Mouse (Mus musculus) bone marrow, adult 2 months (tissue): ENCODE measurements around the gene Xpr1. TPM values are rescaled to one million over a fixed set of nuclear protein-coding genes. Genes with fewer than 3 reads are reported as not detected.

ENCODE experiments used
- H3K27ac ChIP-seq: fragments of 200-500 bp; 2 replicates; pipeline ENCODE4 v1.5.1; 2012; ENCODE audit warnings: low read depth, mild to moderate bottlenecking, control low read depth, inconsistent platforms, low read length; ENCODE audit not compliant: control insufficient read depth, poor library complexity, insufficient read depth
- H3K4me1 ChIP-seq: fragments of 200-500 bp; 2 replicates; pipeline ENCODE4 v1.6.1; 2011; ENCODE audit warnings: low read length; ENCODE audit not compliant: control insufficient read depth, insufficient read depth
- H3K4me3 ChIP-seq: fragments of 200-500 bp; replicated peaks from 2 replicates; pipeline ENCODE3; 2011; ENCODE audit warnings: mild to moderate bottlenecking, low read depth, low read length, control low read depth; ENCODE audit not compliant: control insufficient read depth
- CTCF ChIP-seq: fragments of 200-500 bp; IDR thresholded peaks from 2 replicates; pipeline ENCODE4 v1.5.1; 2011; ENCODE audit warnings: low read length, control low read depth; ENCODE audit not compliant: control insufficient read depth, insufficient read depth
- POLR2A ChIP-seq: fragments of 200-500 bp; IDR thresholded peaks from 2 replicates; pipeline ENCODE4 v1.6.1; 2011; ENCODE audit warnings: low read depth, mild to moderate bottlenecking, control low read depth, low read length, borderline replicate concordance; ENCODE audit not compliant: control insufficient read depth
- WGBS: fragments of 180-500 bp; shearing (Covaris S2); methylation state at CpG from one replicate; pipeline ENCODE4 v1.1.7; 2018; 5-methylcytosine and 5-hydroxymethylcytosine counted together
- polyA plus RNA-seq: library from polyadenylated mRNA; stranded (reverse); fragments of >200 nt; gene quantifications from 2 replicates; pipeline ENCODE4 v1.2.4, GENCODE M21; 2011; ENCODE audit warnings: low replicate concordance; ENCODE audit not compliant: missing spikeins, insufficient read depth, insufficient read length

Gene Xpr1
- polyA plus RNA-seq, 1 experiment, result 8.4 TPM

DNA sequence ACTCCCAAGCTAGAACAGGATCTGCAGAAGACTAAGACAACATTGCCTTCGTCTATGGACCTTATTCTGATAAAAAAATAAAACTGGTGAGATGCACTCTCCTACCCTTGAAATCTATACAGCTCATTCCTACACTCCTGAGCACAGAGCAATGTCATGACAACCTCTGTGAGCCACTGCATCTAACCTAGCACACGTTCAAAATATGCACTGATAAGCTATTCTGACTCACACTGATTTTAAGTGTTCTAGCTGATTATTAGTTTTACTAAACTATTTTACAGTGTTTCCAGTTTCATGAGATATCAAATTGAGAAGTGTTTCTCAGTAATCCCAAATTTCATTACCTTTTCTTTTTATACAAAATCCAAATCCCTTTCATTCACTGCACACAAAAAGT lies 23.2 kb downstream of the Xpr1 start:
- Histone ChIP-seq H3K4me1 (no peaks in the 10 kb centered on the region; the same call in 1 of the 2 replicates), H3K4me3 (no peak overlapping the region), H3K27ac (no peak overlapping the region)
- TF ChIP-seq CTCF (no peak), POLR2A (no peak)
- 59% methylated on average over 2 of the region's 2 CpGs for WGBS

DNA sequence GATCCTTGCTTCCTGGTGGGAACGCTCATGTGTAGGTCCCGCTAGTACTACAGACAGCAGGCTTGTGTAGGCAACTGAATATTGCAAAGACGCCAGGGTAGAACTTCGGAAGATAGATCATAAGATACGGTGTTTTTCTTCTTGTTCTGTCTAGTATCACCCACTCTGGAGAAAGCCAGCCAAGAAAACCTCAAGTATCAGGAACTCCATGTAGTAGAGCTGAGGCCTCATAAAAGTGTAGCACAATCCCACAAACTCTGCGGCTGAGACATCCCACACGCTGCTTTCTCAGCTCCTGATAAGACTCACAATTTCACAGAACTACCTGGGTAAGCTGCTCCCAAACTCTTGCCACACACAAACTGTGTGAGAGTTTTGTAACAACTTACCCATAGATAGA lies 24.4 kb downstream of the Xpr1 start:
- TF ChIP-seq CTCF (no peak), POLR2A (no peak)
- no peaks in the 10 kb centered on the region; the same call in 1 of the 2 replicates for H3K4me1 ChIP-seq
- H3K27ac ChIP-seq, result no peak overlapping the region
- H3K4me3 ChIP-seq, result no peak overlapping the region
- 84% methylated on average over 7 of the region's 7 CpGs for WGBS

- 35% methylated on average over 4 of the region's 4 CpGs for WGBS
- TF ChIP-seq POLR2A (no peak), CTCF (no peak)
- H3K4me1 ChIP-seq, result no peaks in the 10 kb centered on the region; the same call in 1 of the 2 replicates
Measured at GRCm38 (mm10) chr1:155391537-155391936, 25.7 kb downstream of the Xpr1 start.

DNA sequence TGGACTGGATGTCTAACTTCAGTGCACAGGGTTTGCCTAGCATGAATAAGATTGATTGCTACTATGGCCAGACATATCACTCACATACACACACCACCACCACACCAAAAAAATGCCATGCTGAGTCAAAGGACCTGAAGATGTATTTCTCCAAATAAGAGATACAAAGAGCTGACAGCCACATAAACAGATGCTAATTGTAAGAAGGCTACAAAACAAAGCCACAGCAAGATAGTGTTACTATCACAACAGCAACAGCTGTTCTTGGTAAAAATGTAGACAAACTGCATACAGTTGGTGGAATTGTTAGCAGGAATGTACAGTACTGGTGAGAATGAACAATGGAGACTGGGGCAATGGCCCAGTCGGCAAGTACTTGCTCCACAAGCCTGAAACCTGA lies 28.8 kb downstream of the Xpr1 start:
- Histone ChIP-seq H3K27ac (no peak overlapping the region), H3K4me3 (no peak overlapping the region), H3K4me1 (peaks cover 1% of the 10 kb centered on the region; the same call in 1 of the 2 replicates)
- WGBS, result 70% methylated on average over 1 of the region's 1 CpGs
- TF ChIP-seq CTCF (no peak), POLR2A (no peak)

More at GRCm38 (mm10) chr1:155391537-155391936, 25.7 kb downstream of the Xpr1 start:
- no peak overlapping the region for H3K27ac ChIP-seq
- H3K4me3 ChIP-seq, result no peak overlapping the region

GRCm38 (mm10) chr1:155386551-155386950 lies 30.7 kb downstream of the Xpr1 start:
- H3K4me3 ChIP-seq, result no peak overlapping the region
- peaks cover 1% of the 10 kb centered on the region; the same call in 1 of the 2 replicates for H3K4me1 ChIP-seq
- WGBS, result 80% methylated on average over 4 of the region's 4 CpGs
- TF ChIP-seq POLR2A (no peak), CTCF (no peak)
- no peak overlapping the region for H3K27ac ChIP-seq

DNA sequence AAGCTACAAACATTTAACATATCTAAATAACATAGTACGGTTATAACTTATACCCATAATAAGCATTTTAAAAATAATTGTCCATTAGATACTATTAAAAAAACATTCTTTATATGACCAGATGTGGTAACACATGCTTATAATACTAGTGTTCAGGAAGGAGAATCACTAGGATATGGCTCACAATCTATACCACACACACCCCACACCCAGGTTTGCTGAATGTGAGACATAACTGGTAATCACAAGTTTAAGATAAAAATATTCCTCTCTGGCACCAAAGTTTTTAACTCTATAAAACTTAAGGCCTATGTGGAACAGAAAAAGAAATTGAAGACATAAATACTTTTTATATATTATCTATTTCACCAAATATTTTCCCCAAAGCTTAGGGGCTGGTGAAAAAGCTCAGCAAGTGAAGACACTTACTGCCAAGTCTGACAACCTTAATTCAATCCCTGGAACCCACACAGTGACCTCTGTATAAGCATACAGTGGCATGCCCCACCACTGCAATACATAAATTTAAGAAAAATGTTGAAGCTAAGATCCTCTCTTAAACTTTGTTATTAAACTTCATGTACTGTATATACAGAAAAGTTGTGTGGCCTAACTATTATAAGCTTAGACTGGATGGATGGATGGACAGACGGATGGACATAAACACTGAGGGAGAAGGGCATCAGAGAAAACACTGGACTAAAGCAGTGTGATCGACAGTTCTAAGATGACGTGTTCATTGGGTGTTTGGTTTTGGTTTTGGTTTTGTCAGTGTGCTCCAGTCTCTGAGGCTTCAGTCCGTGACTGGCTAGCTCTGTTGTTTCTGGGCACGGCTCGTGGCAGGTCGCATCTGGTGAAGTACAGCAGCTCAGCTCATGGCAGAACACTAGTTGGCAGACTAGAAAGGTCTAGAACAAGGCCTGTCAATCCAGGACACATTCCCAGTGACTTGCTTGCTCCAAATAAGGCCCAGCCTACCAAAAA lies 33.6 kb downstream of the Xpr1 start:
- no peak overlapping the region for H3K27ac ChIP-seq
- H3K4me3 ChIP-seq, result no peak overlapping the region
- TF ChIP-seq POLR2A (no peak), CTCF (no peak)
- peaks cover 1% of the 10 kb centered on the region; the same call in 1 of the 2 replicates for H3K4me1 ChIP-seq
- 88% methylated on average over 8 of the region's 8 CpGs for WGBS

- Histone ChIP-seq H3K4me1 (peaks cover 1% of the 10 kb centered on the region; the same call in 1 of the 2 replicates), H3K27ac (no peak overlapping the region), H3K4me3 (no peak overlapping the region)
- WGBS, result 55% methylated on average over 1 of the region's 1 CpGs
- TF ChIP-seq POLR2A, result no peak
- no peak for TF ChIP-seq CTCF
Measured at GRCm38 (mm10) chr1:155381931-155382330, 35.3 kb downstream of the Xpr1 start.

GRCm38 (mm10) chr1:155379289-155379688 lies 37.9 kb downstream of the Xpr1 start:
- TF ChIP-seq POLR2A, result no peak
- no peak for TF ChIP-seq CTCF
- 78% methylated on average over 1 of the region's 1 CpGs for WGBS
- Histone ChIP-seq H3K4me1 (peaks cover 1% of the 10 kb centered on the region; the same call in 1 of the 2 replicates), H3K27ac (no peak overlapping the region), H3K4me3 (no peak overlapping the region)

DNA sequence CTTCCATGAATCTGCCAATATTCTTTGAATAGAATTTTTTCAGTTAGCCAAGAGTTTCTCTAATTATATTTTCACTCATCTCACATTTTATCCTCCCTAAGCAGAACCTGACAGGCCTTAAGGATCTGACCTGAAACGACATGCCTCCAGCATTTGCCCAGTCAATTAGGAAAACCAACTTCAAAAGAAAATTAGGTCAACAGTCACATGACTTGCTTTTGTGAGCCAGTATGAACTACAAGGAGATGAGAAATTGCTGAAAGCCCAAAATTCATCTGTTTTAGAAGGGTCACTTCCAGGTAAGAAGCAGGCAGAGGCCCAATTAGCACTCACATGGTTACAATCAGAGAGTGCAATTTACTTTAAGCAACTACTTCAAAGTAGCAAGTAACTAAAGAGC lies 44.4 kb downstream of the Xpr1 start:
- no peak for TF ChIP-seq POLR2A
- TF ChIP-seq CTCF, result no peak
- Histone ChIP-seq H3K4me3 (no peak overlapping the region), H3K4me1 (no peaks in the 10 kb centered on the region), H3K27ac (no peak overlapping the region)
- 84% methylated on average over 1 of the region's 1 CpGs for WGBS
